Mouse (Mus musculus) hindbrain, embryonic 14.5 days (tissue): Measurements from ENCODE around the gene Nvl. TPM values are rescaled to one million over a fixed set of nuclear protein-coding genes. Genes with fewer than 3 reads are reported as not detected.
A peak's percentile ranks its signal among the peaks of the same experiment; 100 is the strongest.

ENCODE experiments used
- ATAC-seq: fragments of 200-750 bp; cut with Nextera tagmentation; 2 replicates; pipeline ENCODE4 v1.8.0; 2017; ENCODE audit warnings: moderate number of reproducible peaks, mild to moderate bottlenecking, moderate TSS enrichment, moderate library complexity; ENCODE audit not compliant: low FRiP score
- DNase-seq: peaks from one replicate; pipeline ENCODE4 v3.0.0-alpha.2; 2015; ENCODE audit warnings: low spot score
- H3K27ac ChIP-seq: fragments of 300-500 bp; sonication (generic); 2 replicates; pipeline ENCODE4 v1.5.1; 2014; ENCODE audit warnings: mild to moderate bottlenecking, moderate library complexity
- H3K27me3 ChIP-seq: fragments of 300-500 bp; sonication (generic); 2 replicates; pipeline ENCODE4 v1.6.1; 2014; ENCODE audit warnings: mild to moderate bottlenecking, low read length, mixed read lengths; ENCODE audit not compliant: control insufficient read depth, insufficient read depth
- H3K36me3 ChIP-seq: fragments of 300-500 bp; sonication (generic); replicated peaks from 2 replicates; pipeline ENCODE4 v1.6.1; 2014; ENCODE audit not compliant: control insufficient read depth, insufficient read depth
- H3K4me1 ChIP-seq: fragments of 300-500 bp; sonication (generic); replicated peaks from 2 replicates; pipeline ENCODE4 v1.6.1; 2014; ENCODE audit warnings: antibody characterized with exemption, low read length, mixed read lengths; ENCODE audit not compliant: control insufficient read depth, insufficient read depth
- H3K4me2 ChIP-seq: fragments of 300-500 bp; sonication (generic); replicated peaks from 2 replicates; pipeline ENCODE4 v1.6.1; 2014; ENCODE audit warnings: mild to moderate bottlenecking, moderate library complexity
- H3K4me3 ChIP-seq: fragments of 300-500 bp; sonication (generic); replicated peaks from 2 replicates; pipeline ENCODE4 v1.5.1; 2014; ENCODE audit warnings: mild to moderate bottlenecking, low read length
- H3K9ac ChIP-seq: fragments of 300-500 bp; sonication (generic); 2 replicates; pipeline ENCODE4 v1.6.1; 2014
- H3K9me3 ChIP-seq: fragments of 300-500 bp; sonication (generic); 2 replicates; pipeline ENCODE4 v1.6.1; 2016; ENCODE audit warnings: low read length; ENCODE audit not compliant: control insufficient read depth
- WGBS: fragments of 180-500 bp; shearing (Covaris S2); extraction: QIAGEN DNeasy Blood & Tissue Kit; methylation state at CpG from one replicate; pipeline ENCODE4 v1.1.7; 2014; 5-methylcytosine and 5-hydroxymethylcytosine counted together
- polyA plus RNA-seq: library from polyadenylated mRNA; unstranded; fragments of >200 nt; fragmentation: Nextera tagmentation; extraction: Ambion mirVana; gene quantifications from 2 replicates; pipeline ENCODE4 v1.2.1, GENCODE M21; 2014

Gene Nvl
- polyA plus RNA-seq, 1 experiment from 2014 or later: 39.3 TPM

- Histone ChIP-seq H3K36me3 (no peaks in the 10 kb centered on the region), H3K27ac (no peak overlapping the region), H3K4me3 (no peak overlapping the region), H3K4me1 (peaks cover 28% of the 10 kb centered on the region), H3K27me3 (no peaks in the 10 kb centered on the region), H3K9me3 (no peaks in the 10 kb centered on the region), H3K4me2 (no peak overlapping the region), H3K9ac (no peak overlapping the region)
- ATAC-seq (no peak), DNase-seq (no peak)
- 75% methylated on average over 5 of the region's 5 CpGs for WGBS
Observed at GRCm38 (mm10) chr1:181148540-181148939, 4.5 kb upstream of the Nvl start.

DNA sequence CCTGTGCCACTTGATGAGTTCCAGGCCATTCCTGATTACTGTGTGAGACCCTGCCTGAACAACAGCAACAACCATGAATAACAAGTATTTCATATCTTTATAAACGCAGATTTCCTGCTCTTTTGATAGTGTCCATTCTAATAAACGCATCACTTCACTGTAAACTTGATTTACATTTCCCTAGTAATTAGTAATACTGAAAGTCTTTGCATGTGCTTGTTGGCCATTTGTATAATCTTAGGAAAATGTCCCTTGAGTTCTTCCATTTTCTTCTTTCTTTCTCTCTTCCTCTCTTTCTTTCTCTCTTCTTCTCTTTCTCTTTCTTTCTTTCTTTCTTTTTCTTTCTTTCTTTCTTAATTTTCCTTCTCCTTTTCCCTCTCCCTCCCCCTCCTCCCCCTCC, 2.2 kb upstream of the Nvl start:
- 89% methylated on average over 2 of the region's 2 CpGs for WGBS
- no peak for DNase-seq
- ATAC-seq: no peak

GRCm38 (mm10) chr1:181144966-181145365, 962 bp upstream of the Nvl start:
- peak overlapping the region; percentile 90 for H3K4me3 ChIP-seq
- H3K4me1 ChIP-seq: peaks cover 22% of the 10 kb centered on the region
- H3K4me2 ChIP-seq: peak overlapping the region; percentile 75
- H3K36me3 ChIP-seq: peaks cover 20% of the 10 kb centered on the region
- WGBS: 19% methylated on average over 12 of the region's 12 CpGs
- no peak for DNase-seq
- H3K9ac ChIP-seq: peak overlapping the region; percentile 75
- no peak overlapping the region; the same call in 1 of the 2 replicates for H3K27ac ChIP-seq
- H3K27me3 ChIP-seq: no peaks in the 10 kb centered on the region
- ATAC-seq: no peak
- H3K9me3 ChIP-seq: no peaks in the 10 kb centered on the region

More for the DNA sequence above, 2.2 kb upstream of the Nvl start:
- H3K36me3 ChIP-seq: peaks cover 8% of the 10 kb centered on the region; the same call in 1 of the 2 replicates
- no peak overlapping the region for H3K4me3 ChIP-seq
- H3K27ac ChIP-seq: no peak overlapping the region
- H3K27me3 ChIP-seq: no peaks in the 10 kb centered on the region
- H3K9me3 ChIP-seq: no peaks in the 10 kb centered on the region
- H3K4me1 ChIP-seq: peaks cover 22% of the 10 kb centered on the region
- no peak overlapping the region for H3K9ac ChIP-seq
- H3K4me2 ChIP-seq: no peak overlapping the region

DNA sequence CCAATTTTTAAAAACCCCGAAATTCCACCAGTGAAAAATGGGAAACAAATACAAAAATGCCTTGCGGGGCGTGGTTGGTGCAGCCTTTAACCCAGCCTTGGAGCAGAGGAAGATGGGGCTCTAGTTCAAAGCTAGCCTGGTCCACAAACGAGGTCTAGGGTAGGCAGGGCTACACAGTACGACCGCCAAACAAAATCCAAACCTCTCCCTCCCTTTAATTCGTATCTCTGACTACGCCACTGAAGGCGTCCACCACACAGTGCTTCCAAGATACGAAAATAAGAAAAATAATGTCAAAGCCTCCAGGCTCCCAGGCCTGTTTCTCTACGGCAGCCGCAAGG, 425 bp downstream of the Nvl start:
- H3K9me3 ChIP-seq: no peaks in the 10 kb centered on the region
- ATAC-seq: peak; percentile 11; the same call in 1 of the 2 replicates
- peak overlapping the region; percentile 75 for H3K9ac ChIP-seq
- peak overlapping the region; percentile 90 for H3K4me3 ChIP-seq
- DNase-seq: no peak
- WGBS: 0% methylated on average over 12 of the region's 12 CpGs
- H3K27me3 ChIP-seq: no peaks in the 10 kb centered on the region
- peak overlapping the region; percentile 75 for H3K4me2 ChIP-seq
- peak overlapping the region; percentile 71 for H3K27ac ChIP-seq
- H3K36me3 ChIP-seq: peaks cover 32% of the 10 kb centered on the region
- H3K4me1 ChIP-seq: peaks cover 22% of the 10 kb centered on the region

GRCm38 (mm10) chr1:181138730-181139129, 5.3 kb downstream of the Nvl start:
- DNase-seq: no peak
- no peak overlapping the region for H3K4me3 ChIP-seq
- H3K4me1 ChIP-seq: peaks cover 12% of the 10 kb centered on the region
- H3K27me3 ChIP-seq: no peaks in the 10 kb centered on the region
- H3K4me2 ChIP-seq: no peak overlapping the region
- no peak overlapping the region for H3K27ac ChIP-seq
- ATAC-seq: no peak
- H3K9ac ChIP-seq: no peak overlapping the region
- peaks cover 73% of the 10 kb centered on the region for H3K36me3 ChIP-seq
- no peaks in the 10 kb centered on the region for H3K9me3 ChIP-seq
- WGBS: 94% methylated on average over 7 of the region's 7 CpGs

- ATAC-seq (no peak), DNase-seq (no peak)
- no peaks in the 10 kb centered on the region for H3K4me1 ChIP-seq
- no peak overlapping the region for H3K27ac ChIP-seq
- no peak overlapping the region for H3K4me2 ChIP-seq
- WGBS: 96% methylated on average over 6 of the region's 6 CpGs
- no peak overlapping the region for H3K4me3 ChIP-seq
- H3K9me3 ChIP-seq: no peaks in the 10 kb centered on the region
- no peak overlapping the region for H3K9ac ChIP-seq
- peaks cover 91% of the 10 kb centered on the region for H3K36me3 ChIP-seq
- no peaks in the 10 kb centered on the region for H3K27me3 ChIP-seq
Observed at GRCm38 (mm10) chr1:181131915-181132314, 12.1 kb downstream of the Nvl start.

DNA sequence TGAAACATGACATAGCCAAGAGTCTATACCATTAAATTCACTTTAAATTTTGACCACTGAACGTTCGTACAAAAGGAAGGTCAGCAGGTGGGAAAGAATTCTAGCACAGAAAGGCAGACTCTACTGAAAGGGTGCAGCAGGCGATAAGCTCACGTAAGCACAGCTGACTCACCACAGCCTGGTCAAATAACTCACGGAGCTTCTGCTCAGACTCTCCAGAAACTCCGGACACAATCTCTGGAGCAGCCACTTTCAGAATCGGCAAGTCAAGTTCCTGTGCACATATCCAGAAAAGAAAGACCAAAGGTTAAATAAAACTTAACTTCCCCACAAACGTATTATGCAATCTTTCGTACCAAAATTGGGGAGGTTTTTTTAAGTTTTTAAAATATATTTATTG, 17.2 kb downstream of the Nvl start:
- DNase-seq (no peak), ATAC-seq (no peak)
- WGBS: 96% methylated on average over 9 of the region's 9 CpGs

GRCm38 (mm10) chr1:181125916-181126315, 18.1 kb downstream of the Nvl start:
- ATAC-seq (no peak), DNase-seq (no peak)
- 98% methylated on average over 3 of the region's 3 CpGs for WGBS
- Histone ChIP-seq H3K36me3 (peaks cover 97% of the 10 kb centered on the region), H3K4me1 (no peaks in the 10 kb centered on the region), H3K27me3 (no peaks in the 10 kb centered on the region), H3K9ac (no peak overlapping the region), H3K27ac (no peak overlapping the region), H3K4me3 (no peak overlapping the region), H3K4me2 (no peak overlapping the region), H3K9me3 (no peaks in the 10 kb centered on the region)

More for the DNA sequence above, 17.2 kb downstream of the Nvl start:
- Histone ChIP-seq H3K4me1 (no peaks in the 10 kb centered on the region), H3K27ac (no peak overlapping the region), H3K4me2 (no peak overlapping the region), H3K9ac (no peak overlapping the region), H3K36me3 (peaks cover 97% of the 10 kb centered on the region), H3K4me3 (no peak overlapping the region), H3K27me3 (no peaks in the 10 kb centered on the region), H3K9me3 (no peaks in the 10 kb centered on the region)

- WGBS: 98% methylated on average over 2 of the region's 2 CpGs
- Histone ChIP-seq H3K4me3 (no peak overlapping the region), H3K9me3 (no peaks in the 10 kb centered on the region), H3K4me2 (no peak overlapping the region), H3K4me1 (no peaks in the 10 kb centered on the region), H3K27ac (no peak overlapping the region), H3K36me3 (peaks cover 96% of the 10 kb centered on the region), H3K27me3 (no peaks in the 10 kb centered on the region), H3K9ac (no peak overlapping the region)
- DNase-seq (no peak), ATAC-seq (no peak)
Observed at GRCm38 (mm10) chr1:181124145-181124544, 19.9 kb downstream of the Nvl start.

GRCm38 (mm10) chr1:181117112-181117511, 26.9 kb downstream of the Nvl start:
- ATAC-seq: no peak
- WGBS: 95% methylated on average over 4 of the region's 4 CpGs
- DNase-seq: no peak
- H3K4me3 ChIP-seq: no peak overlapping the region
- no peaks in the 10 kb centered on the region for H3K9me3 ChIP-seq
- H3K27ac ChIP-seq: no peak overlapping the region
- no peaks in the 10 kb centered on the region for H3K27me3 ChIP-seq
- no peak overlapping the region for H3K4me2 ChIP-seq
- peaks cover 84% of the 10 kb centered on the region for H3K36me3 ChIP-seq
- no peak overlapping the region for H3K9ac ChIP-seq
- no peaks in the 10 kb centered on the region for H3K4me1 ChIP-seq
